Mouse (Mus musculus) small intestine, adult 2 months (tissue): Measurements from ENCODE around the gene Smarcal1. TPM values are rescaled to one million over a fixed set of nuclear protein-coding genes. Genes with fewer than 3 reads are reported as not detected.

Experiments used
- H3K27ac ChIP-seq: fragments of 200-500 bp; 2 replicates; pipeline ENCODE4 v1.5.1; 2012; ENCODE audit warnings: low read depth, low read length, control low read depth, inconsistent platforms; ENCODE audit not compliant: insufficient read depth
- H3K27me3 ChIP-seq: fragments of 200-500 bp; 2 replicates; pipeline ENCODE4 v1.6.1; 2012; ENCODE audit warnings: mild to moderate bottlenecking, moderate library complexity, low read length, inconsistent platforms; ENCODE audit not compliant: control insufficient read depth, insufficient read depth
- H3K36me3 ChIP-seq: fragments of 200-500 bp; 2 replicates; pipeline ENCODE4 v1.6.1; 2012; ENCODE audit warnings: mild to moderate bottlenecking, low read length, control low read depth, inconsistent platforms; ENCODE audit not compliant: control insufficient read depth, insufficient read depth
- H3K4me1 ChIP-seq: fragments of 200-500 bp; 2 replicates; pipeline ENCODE4 v1.6.1; 2012; ENCODE audit warnings: low read length, inconsistent platforms, mixed read lengths; ENCODE audit not compliant: control insufficient read depth, insufficient read depth, insufficient read length
- H3K4me3 ChIP-seq: fragments of 200-500 bp; 2 replicates; pipeline ENCODE4 v1.5.1; 2012; ENCODE audit warnings: low read depth, mild to moderate bottlenecking, control low read depth, inconsistent platforms, low read length, moderate library complexity
- CTCF ChIP-seq: fragments of 200-500 bp; IDR thresholded peaks from 2 replicates; pipeline ENCODE4 v1.5.1; 2012; ENCODE audit warnings: low read depth, mild to moderate bottlenecking, control low read depth, inconsistent platforms, low read length, moderate library complexity, mixed read lengths; ENCODE audit not compliant: insufficient replicate concordance, insufficient read length; ENCODE audit errors: extremely low read depth
- POLR2A ChIP-seq: fragments of 200-500 bp; IDR thresholded peaks from 2 replicates; pipeline ENCODE4 v1.6.1; 2012; ENCODE audit warnings: low read depth, mild to moderate bottlenecking, control low read depth, inconsistent platforms, low read length, moderate library complexity
- WGBS: fragments of 180-500 bp; shearing (Covaris S2); methylation state at CpG from one replicate; pipeline ENCODE4 v1.1.7; 2018; 5-methylcytosine and 5-hydroxymethylcytosine counted together
- polyA plus RNA-seq: library from polyadenylated mRNA; depleted of rRNA; stranded (reverse); fragments of >200 nt; gene quantifications from 2 replicates; pipeline ENCODE4 v1.2.3, GENCODE M21; 2012; rRNA removed

Smarcal1 gene
- polyA plus RNA-seq, 1 experiment, result 11.8 TPM

DNA sequence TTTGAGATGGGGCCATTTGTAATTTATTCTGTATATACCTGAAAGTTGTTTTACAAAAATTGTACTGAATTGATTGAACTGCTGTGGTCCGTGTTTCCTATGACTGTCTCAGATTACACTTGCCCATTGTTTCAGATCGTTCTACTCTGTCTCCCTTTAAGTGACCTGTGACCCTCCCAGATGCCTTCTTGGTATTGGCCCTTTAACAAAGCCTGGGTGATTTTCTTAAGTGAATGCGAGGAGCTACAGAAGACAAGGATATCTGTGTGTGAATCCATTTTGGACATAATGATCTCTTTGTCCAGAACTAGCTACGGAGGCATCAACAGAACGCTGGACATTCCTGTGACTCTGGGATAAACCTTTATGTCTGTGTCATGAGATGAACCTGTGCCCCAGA lies 52.2 kb downstream of the Smarcal1 start:
- Histone ChIP-seq H3K27me3 (no peaks in the 10 kb centered on the region), H3K36me3 (no peaks in the 10 kb centered on the region; the same call in 1 of the 2 replicates), H3K4me1 (no peaks in the 10 kb centered on the region), H3K27ac (no peak overlapping the region), H3K4me3 (no peak overlapping the region)
- TF ChIP-seq CTCF, result no peak
- TF ChIP-seq POLR2A, result no peak
- WGBS, result 59% methylated on average over 5 of the region's 5 CpGs

DNA sequence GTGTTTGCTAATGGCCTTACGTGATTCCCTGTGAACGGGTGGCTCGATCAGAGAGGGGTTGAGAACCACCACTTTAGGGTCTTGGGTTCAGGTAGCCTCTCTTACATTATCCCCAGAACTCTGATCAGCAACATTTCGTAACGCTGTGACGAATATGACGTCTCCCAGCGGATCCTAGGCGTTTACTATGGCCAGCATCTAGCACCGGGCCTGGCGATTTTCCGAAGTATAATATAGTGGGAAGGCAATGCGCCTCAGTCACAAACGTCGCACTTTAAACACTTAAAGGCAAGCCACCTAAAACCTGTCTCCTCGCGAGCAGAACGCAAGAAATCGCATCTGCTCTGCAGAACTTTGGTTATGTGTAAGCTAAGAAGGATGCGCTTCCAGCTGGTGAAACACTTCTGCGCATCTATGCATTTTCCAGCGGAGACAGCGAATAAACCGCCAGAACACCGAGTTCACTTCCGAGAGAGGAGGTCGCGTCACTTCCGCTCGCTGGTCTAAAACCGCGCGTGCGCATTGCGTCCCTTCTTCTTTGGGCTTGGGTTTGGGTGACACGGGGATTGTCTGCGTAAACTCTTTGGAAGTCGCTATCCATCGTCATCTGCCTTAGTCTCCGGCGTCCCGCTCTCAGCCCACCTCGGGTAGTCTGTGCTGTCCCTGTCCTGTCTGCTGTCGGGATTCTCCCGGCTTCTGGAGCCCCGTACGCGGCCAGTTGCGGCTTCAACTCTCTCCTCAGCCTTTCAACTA lies 57.8 kb downstream of the Smarcal1 start:
- H3K4me1 ChIP-seq, result no peaks in the 10 kb centered on the region

DNA sequence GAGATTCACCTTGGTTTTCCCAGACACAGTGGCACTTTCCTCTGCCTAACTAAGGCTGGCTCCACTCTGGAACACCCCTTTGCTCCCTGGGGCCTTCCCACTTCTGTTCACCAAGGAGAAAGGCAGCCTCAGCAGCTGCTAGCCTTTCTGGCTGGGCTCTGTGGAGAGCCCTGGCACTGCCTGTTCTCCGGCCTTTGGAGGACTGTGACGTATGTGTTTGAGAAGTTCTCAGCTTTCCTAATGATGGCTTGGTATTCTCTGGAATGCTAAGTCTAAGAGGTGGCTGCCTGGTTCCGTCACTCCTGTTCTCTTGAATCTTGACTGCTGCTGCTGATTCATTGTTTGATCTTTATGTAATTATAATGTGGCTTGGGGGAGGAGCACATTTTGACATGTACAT lies 90.0 kb downstream of the Smarcal1 start:
- TF ChIP-seq CTCF (no peak), POLR2A (no peak)
- no peak overlapping the region for H3K4me3 ChIP-seq
- H3K36me3 ChIP-seq, result no peaks in the 10 kb centered on the region
- no peak overlapping the region for H3K27ac ChIP-seq
- WGBS, result 69% methylated on average over 3 of the region's 3 CpGs
- no peaks in the 10 kb centered on the region for H3K27me3 ChIP-seq
- H3K4me1 ChIP-seq, result no peaks in the 10 kb centered on the region

More for the DNA sequence above, 57.8 kb downstream of the Smarcal1 start:
- 44% methylated on average over 49 of the region's 49 CpGs for WGBS
- Histone ChIP-seq H3K36me3 (no peaks in the 10 kb centered on the region), H3K27me3 (no peaks in the 10 kb centered on the region), H3K4me3 (peak overlapping the region; percentile 39), H3K27ac (no peak overlapping the region)
- TF ChIP-seq POLR2A (no peak), CTCF (no peak)

Other genes with a start within 250 kb of the Smarcal1 start
- gene March4, start 46.3 kb upstream of the Smarcal1 start, polyA plus RNA-seq, result 0.06 and 0.37 TPM in 2 replicates
- gene Ankar, start 117.3 kb downstream of the Smarcal1 start, polyA plus RNA-seq, result not detected in 2 replicates
- 356 and 362 TPM in 2 replicates for gene Rpl37a, start 128.0 kb downstream of the Smarcal1 start, polyA plus RNA-seq
- gene Igfbp2, start 241.3 kb downstream of the Smarcal1 start, polyA plus RNA-seq, result 7.7 and 17.9 TPM in 2 replicates